Mouse (Mus musculus) limb, embryonic 10.5 days (tissue): ENCODE results near the gene Hmg20a. TPM values are rescaled to one million over a fixed set of nuclear protein-coding genes. Genes with fewer than 3 reads are reported as not detected.

Experiments
- DNase-seq: peaks from one replicate; pipeline ENCODE4 v3.0.0-alpha.2; 2017; ENCODE audit warnings: low spot score
- H3K27ac ChIP-seq: fragments of 300-500 bp; sonication (generic); 2 replicates; pipeline ENCODE4 v1.5.1; 2016; ENCODE audit warnings: mild to moderate bottlenecking
- H3K27me3 ChIP-seq: fragments of 300-500 bp; sonication (generic); 2 replicates; pipeline ENCODE4 v1.6.1; 2016; ENCODE audit warnings: low read depth, mild to moderate bottlenecking; ENCODE audit not compliant: poor library complexity, severe bottlenecking
- H3K36me3 ChIP-seq: fragments of 300-500 bp; sonication (generic); 2 replicates; pipeline ENCODE4 v1.6.1; 2016; ENCODE audit warnings: mild to moderate bottlenecking, moderate library complexity
- H3K4me1 ChIP-seq: fragments of 300-500 bp; sonication (generic); 2 replicates; pipeline ENCODE4 v1.6.1; 2016
- H3K4me3 ChIP-seq: fragments of 300-500 bp; sonication (generic); 2 replicates; pipeline ENCODE4 v1.5.1; 2016; ENCODE audit warnings: mild to moderate bottlenecking, moderate library complexity
- H3K9me3 ChIP-seq: fragments of 300-500 bp; sonication (generic); replicated peaks from 2 replicates; pipeline ENCODE4 v1.6.1; 2016; ENCODE audit warnings: mild to moderate bottlenecking
- WGBS: fragments of 180-500 bp; shearing (Covaris S2); methylation state at CpG from one replicate; pipeline ENCODE4 v1.1.7; 2016; 5-methylcytosine and 5-hydroxymethylcytosine counted together
- polyA plus RNA-seq: library from polyadenylated mRNA; unstranded; fragments of >200 nt; fragmentation: Nextera tagmentation; extraction: Ambion mirVana; gene quantifications from 2 replicates; pipeline ENCODE4 v1.2.1, GENCODE M21; 2016

Hmg20a gene
- polyA plus RNA-seq = 56.2 and 67.5 TPM in 2 replicates

- Histone ChIP-seq H3K4me1 (peaks cover 21% of the 10 kb centered on the region), H3K27me3 (no peaks in the 10 kb centered on the region), H3K36me3 (no peaks in the 10 kb centered on the region), H3K9me3 (no peaks in the 10 kb centered on the region), H3K4me3 (peak within 1 kb of the TSS; percentile 81), H3K27ac (peak within 1 kb of the TSS; percentile 95)
- DNase-seq = peak; percentile 99
- WGBS = under 1% methylated on average over 59 of the region's 59 CpGs
Measured at GRCm38 (mm10) chr9:56417948-56418737, at the start of gene Hmg20a, which contains the start of gene Peak1. Gene Hmg20a (plus strand): TSS chr9:56418609. Gene Peak1 (minus strand): TSS chr9:56418067.

- WGBS = 74% methylated on average over 3 of the region's 3 CpGs
- Histone ChIP-seq H3K27me3 (no peaks in the 10 kb centered on the region), H3K27ac (no peak overlapping the region), H3K4me1 (0 out of 2 replicates have a peak, but pooled peaks cover 3% of the 10 kb centered on the region), H3K9me3 (no peaks in the 10 kb centered on the region), H3K36me3 (no peaks in the 10 kb centered on the region), H3K4me3 (no peak overlapping the region)
- DNase-seq = no peak
Measured at GRCm38 (mm10) chr9:56368814-56369213, 49.6 kb upstream of the Hmg20a start.

- Histone ChIP-seq H3K27ac (no peak overlapping the region), H3K4me3 (no peak overlapping the region), H3K27me3 (no peaks in the 10 kb centered on the region), H3K9me3 (no peaks in the 10 kb centered on the region), H3K4me1 (0 out of 2 replicates have a peak, but pooled peaks cover 3% of the 10 kb centered on the region), H3K36me3 (no peaks in the 10 kb centered on the region)
- 75% methylated on average over 5 of the region's 5 CpGs for WGBS
- no peak for DNase-seq
Measured at GRCm38 (mm10) chr9:56370710-56371109, 47.7 kb upstream of the Hmg20a start.

GRCm38 (mm10) chr9:56374401-56374800, 44.0 kb upstream of the Hmg20a start:
- 76% methylated on average over 4 of the region's 4 CpGs for WGBS
- H3K27me3 ChIP-seq = no peaks in the 10 kb centered on the region
- no peak for DNase-seq
- no peaks in the 10 kb centered on the region for H3K36me3 ChIP-seq
- no peak overlapping the region for H3K4me3 ChIP-seq
- H3K4me1 ChIP-seq = no peaks in the 10 kb centered on the region
- no peaks in the 10 kb centered on the region for H3K9me3 ChIP-seq
- no peak overlapping the region for H3K27ac ChIP-seq

GRCm38 (mm10) chr9:56382786-56383185, 35.6 kb upstream of the Hmg20a start:
- Histone ChIP-seq H3K4me3 (no peak overlapping the region), H3K27ac (no peak overlapping the region), H3K9me3 (no peaks in the 10 kb centered on the region), H3K27me3 (no peaks in the 10 kb centered on the region), H3K4me1 (no peaks in the 10 kb centered on the region), H3K36me3 (no peaks in the 10 kb centered on the region)
- no peak for DNase-seq
- WGBS = 91% methylated on average over 1 of the region's 1 CpGs

GRCm38 (mm10) chr9:56392857-56393256, 25.6 kb upstream of the Hmg20a start:
- H3K27ac ChIP-seq = no peak overlapping the region
- H3K9me3 ChIP-seq = no peaks in the 10 kb centered on the region
- H3K36me3 ChIP-seq = no peaks in the 10 kb centered on the region
- H3K27me3 ChIP-seq = peaks cover 3% of the 10 kb centered on the region; the same call in 1 of the 2 replicates
- DNase-seq = no peak
- no peak overlapping the region for H3K4me3 ChIP-seq
- no peaks in the 10 kb centered on the region for H3K4me1 ChIP-seq
- 94% methylated on average over 3 of the region's 3 CpGs for WGBS

GRCm38 (mm10) chr9:56396306-56396705, 22.1 kb upstream of the Hmg20a start:
- Histone ChIP-seq H3K27me3 (peaks cover 10% of the 10 kb centered on the region; the same call in 1 of the 2 replicates), H3K4me1 (no peaks in the 10 kb centered on the region), H3K4me3 (no peak overlapping the region), H3K9me3 (no peaks in the 10 kb centered on the region), H3K36me3 (no peaks in the 10 kb centered on the region), H3K27ac (no peak overlapping the region)
- 72% methylated on average over 1 of the region's 1 CpGs for WGBS
- DNase-seq = no peak

- H3K4me3 ChIP-seq = no peak overlapping the region
- 68% methylated on average over 4 of the region's 4 CpGs for WGBS
- no peak overlapping the region for H3K27ac ChIP-seq
- peaks cover 26% of the 10 kb centered on the region; the same call in 1 of the 2 replicates for H3K27me3 ChIP-seq
- H3K4me1 ChIP-seq = peaks cover 7% of the 10 kb centered on the region
- no peaks in the 10 kb centered on the region for H3K36me3 ChIP-seq
- DNase-seq = no peak
- no peaks in the 10 kb centered on the region for H3K9me3 ChIP-seq
Measured at GRCm38 (mm10) chr9:56404619-56405018, 13.8 kb upstream of the Hmg20a start.

- H3K4me1 ChIP-seq = peaks cover 7% of the 10 kb centered on the region
- peaks cover 7% of the 10 kb centered on the region; the same call in 1 of the 2 replicates for H3K27me3 ChIP-seq
- H3K4me3 ChIP-seq = no peak overlapping the region
- no peaks in the 10 kb centered on the region for H3K9me3 ChIP-seq
- DNase-seq = no peak
- H3K36me3 ChIP-seq = no peaks in the 10 kb centered on the region
- H3K27ac ChIP-seq = no peak overlapping the region
- 94% methylated on average over 2 of the region's 2 CpGs for WGBS
Measured at GRCm38 (mm10) chr9:56409928-56410327, 8.5 kb upstream of the Hmg20a start.

- H3K4me3 ChIP-seq = no peak overlapping the region
- DNase-seq = no peak
- peaks cover 4% of the 10 kb centered on the region; the same call in 1 of the 2 replicates for H3K27me3 ChIP-seq
- no peaks in the 10 kb centered on the region for H3K36me3 ChIP-seq
- peaks cover 14% of the 10 kb centered on the region for H3K4me1 ChIP-seq
- H3K27ac ChIP-seq = no peak overlapping the region
- 76% methylated on average over 1 of the region's 1 CpGs for WGBS
- H3K9me3 ChIP-seq = no peaks in the 10 kb centered on the region
Measured at GRCm38 (mm10) chr9:56412716-56413115, 5.7 kb upstream of the Hmg20a start.

- no peak overlapping the region for H3K4me3 ChIP-seq
- peaks cover 15% of the 10 kb centered on the region for H3K4me1 ChIP-seq
- H3K9me3 ChIP-seq = no peaks in the 10 kb centered on the region
- H3K36me3 ChIP-seq = no peaks in the 10 kb centered on the region
- no peaks in the 10 kb centered on the region for H3K27me3 ChIP-seq
- H3K27ac ChIP-seq = no peak overlapping the region
- no peak for DNase-seq
Measured at GRCm38 (mm10) chr9:56414322-56414721, 4.1 kb upstream of the Hmg20a start.

- 70% methylated on average over 1 of the region's 1 CpGs for WGBS
- Histone ChIP-seq H3K9me3 (no peaks in the 10 kb centered on the region), H3K27me3 (no peaks in the 10 kb centered on the region), H3K4me3 (no peak overlapping the region), H3K4me1 (peaks cover 21% of the 10 kb centered on the region), H3K27ac (no peak overlapping the region), H3K36me3 (no peaks in the 10 kb centered on the region)
- no peak for DNase-seq
Measured at GRCm38 (mm10) chr9:56415393-56415792, 3.0 kb upstream of the Hmg20a start.

GRCm38 (mm10) chr9:56415935-56416607, 2.3 kb upstream of the Hmg20a start:
- peaks cover 21% of the 10 kb centered on the region for H3K4me1 ChIP-seq
- WGBS = 84% methylated on average over 4 of the region's 4 CpGs
- H3K9me3 ChIP-seq = no peaks in the 10 kb centered on the region
- H3K36me3 ChIP-seq = no peaks in the 10 kb centered on the region
- no peak overlapping the region for H3K27ac ChIP-seq
- DNase-seq = no peak
- no peak overlapping the region for H3K4me3 ChIP-seq
- no peaks in the 10 kb centered on the region for H3K27me3 ChIP-seq
